Mouse (Mus musculus): ENCODE data around the gene Fam219a.

Fam219a gene

DNA sequence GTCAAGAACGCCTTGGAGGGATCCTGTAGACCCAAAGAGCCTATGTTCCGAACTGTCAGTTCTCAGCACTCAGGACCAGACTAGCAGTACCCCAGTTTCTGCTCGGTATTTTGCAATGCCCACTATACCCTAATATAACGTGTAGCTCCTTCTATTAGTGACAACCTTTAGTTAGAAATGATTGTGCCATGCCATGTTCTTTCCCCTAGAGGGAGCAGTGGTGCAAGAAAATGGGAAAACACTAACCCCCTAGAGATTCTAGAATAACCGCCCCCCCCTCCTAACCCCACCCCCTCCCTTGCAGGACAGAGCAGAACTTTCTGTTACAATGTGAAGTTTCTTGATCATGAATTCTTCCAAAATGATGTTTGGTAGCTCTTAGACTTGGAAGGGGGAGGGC is 65.0 kb downstream of the Fam219a start:
- DNase-seq (ENCODE audit: low spot score): no peak

DNA sequence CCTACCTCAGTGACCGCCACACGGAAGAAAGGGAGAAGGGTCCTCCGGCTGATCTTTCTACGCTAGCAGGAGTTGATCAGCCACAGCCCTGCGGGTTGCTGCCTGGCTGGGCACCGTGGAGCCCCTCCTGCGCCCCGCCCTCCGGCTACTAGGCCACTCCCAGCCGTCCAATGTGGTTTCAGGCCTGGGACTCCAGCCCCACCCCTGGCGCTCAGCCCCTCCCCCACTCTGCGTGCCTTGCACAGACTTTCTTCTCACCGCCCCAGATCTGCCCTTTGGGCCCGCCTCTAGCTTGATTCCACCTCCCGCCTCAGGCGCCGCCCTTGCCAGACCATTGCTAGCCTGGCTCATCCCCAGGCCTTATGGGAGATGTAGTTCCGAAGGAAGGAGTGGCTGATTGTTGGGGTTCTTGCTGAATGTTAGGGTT is 66.3 kb downstream of the Fam219a start, which contains the start of gene AI464131:
TSS of gene AI464131 (minus strand) at position 91 of the 427 bp plus-strand sequence.
- DNase-seq (ENCODE audit: low spot score): peak; percentile 96

DNA sequence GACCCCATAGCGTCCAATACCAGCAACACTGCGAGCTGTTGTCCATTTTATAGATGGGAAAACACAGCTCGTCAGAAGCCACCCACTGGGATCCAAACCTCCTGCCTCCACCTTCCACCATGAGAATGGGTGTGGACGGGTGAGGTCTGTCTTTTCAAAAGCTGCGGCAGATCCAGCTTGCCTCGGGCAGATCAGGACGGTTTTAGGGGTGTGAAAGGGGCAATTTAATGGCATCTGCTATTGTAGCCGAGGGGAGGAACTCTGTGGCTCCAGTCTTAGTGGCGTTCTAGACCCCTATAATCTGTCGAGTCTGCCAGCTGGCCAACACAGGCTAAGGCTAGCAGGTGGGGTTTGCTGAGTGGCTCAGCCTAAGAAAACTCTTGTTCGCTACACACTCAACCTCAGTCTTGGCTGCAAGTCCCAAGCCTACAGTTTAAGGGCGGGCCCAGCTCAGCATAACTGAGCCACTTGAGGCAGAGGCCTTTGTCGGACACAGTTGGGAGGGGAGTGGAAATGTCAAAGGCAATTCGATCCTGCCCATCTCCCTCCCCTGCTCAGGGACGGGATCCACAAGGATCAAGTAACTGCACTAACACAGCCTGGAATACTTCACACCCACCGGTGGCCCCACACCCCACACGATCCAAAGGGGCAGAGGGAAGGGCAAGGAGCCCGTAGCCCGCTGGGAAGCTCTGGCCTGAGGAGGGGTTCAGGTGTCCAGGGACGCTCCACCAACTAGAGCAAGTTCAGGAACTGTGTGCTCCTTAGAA is 67.0 kb downstream of the Fam219a start:
- DNase-seq (ENCODE audit: low spot score): peak; percentile 57

DNA sequence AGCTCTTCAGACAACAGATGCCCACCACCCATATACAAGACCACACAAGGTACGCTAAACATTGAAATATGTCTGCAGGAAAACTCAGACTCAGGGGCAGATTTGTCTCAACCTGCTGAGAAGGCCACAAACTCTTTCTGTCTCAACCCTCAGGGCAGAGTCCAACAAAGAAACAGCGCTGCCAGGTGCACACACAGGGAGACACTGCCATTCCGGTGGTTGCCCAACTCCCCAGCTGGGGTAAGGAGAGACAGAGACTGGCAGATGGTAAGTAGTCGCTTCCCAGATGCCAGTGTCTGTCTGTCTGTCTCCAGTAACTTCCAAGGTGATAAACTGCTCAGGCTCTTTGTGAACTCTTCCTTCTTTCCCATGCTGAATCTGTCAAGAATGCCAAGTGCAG is 68.6 kb downstream of the Fam219a start:
- no peak for DNase-seq (ENCODE audit: low spot score)

DNA sequence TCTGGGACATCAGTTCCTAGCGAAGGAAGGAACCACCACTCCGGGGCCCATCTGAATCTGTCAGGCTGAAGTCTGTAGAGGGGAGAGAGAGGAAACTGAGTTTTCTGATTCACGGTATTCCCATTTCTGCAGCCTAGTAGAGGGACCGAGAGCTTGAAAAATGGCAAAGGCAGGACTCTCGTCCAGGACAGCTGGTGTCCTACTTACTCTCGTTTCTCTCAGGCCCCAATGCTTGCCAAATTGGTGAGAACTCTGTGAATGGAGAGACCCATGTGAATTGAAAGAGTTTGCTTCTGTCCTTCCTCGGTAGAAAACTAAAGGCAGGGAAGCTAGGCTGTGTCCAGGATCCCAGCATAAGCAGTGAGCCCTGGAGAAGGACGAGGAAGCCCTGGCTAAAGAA is 69.7 kb downstream of the Fam219a start:
- no peak for DNase-seq (ENCODE audit: low spot score)

DNA sequence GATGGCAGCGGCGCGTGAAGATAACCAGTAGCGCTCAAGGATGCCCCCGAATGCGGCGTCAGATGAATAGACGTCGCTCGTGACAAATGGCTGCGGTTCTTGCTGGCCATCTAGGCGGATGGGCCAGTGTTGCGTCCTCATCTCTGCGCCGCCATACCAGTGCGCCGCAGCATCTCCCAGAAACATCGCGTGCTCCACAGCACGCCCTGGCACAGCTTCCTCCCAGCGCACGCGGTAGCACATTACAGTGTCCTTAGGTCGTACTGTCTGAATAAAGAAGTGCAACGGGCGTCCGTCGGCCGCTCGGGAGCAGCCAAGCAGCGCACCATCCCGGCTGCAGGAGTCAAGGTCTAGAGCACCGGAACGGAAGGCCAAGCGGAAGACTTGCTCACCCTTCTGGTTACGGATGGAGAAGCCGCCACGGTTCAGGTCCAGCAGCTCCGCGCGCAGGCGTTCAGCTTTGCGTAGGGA is 70.4 kb downstream of the Fam219a start:
- peak; percentile 65 for DNase-seq (ENCODE audit: low spot score)

GRCm38 (mm10) chr4:41497995-41498845 is 71.1 kb downstream of the Fam219a start:
- no peak for DNase-seq (ENCODE audit: low spot score)

- DNase-seq (ENCODE audit: low spot score): peak; percentile 43
These were observed 71.8 kb downstream of the Fam219a start for GRCm38 (mm10) chr4:41497579-41497978.

DNA sequence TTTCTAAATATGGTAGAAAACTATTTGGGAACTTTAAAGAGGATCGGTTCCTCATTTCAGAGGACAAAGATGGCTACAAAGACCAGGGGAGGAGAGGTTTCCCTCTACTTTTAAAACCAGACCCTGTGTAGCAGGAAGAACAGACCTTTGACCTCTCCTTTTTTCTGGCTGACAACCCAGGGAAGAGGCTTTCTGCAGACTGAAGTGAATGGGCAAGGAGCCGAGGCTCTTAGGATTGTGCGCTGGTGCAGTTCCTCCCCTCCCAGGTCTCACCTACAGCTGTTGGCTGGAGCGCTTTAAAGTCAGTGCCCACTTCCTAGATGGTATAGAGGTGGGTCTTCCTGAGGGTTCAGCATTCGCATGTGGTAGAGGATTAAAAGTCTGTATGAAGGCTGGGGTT is 72.3 kb downstream of the Fam219a start:
- no peak for DNase-seq (ENCODE audit: low spot score)

GRCm38 (mm10) chr4:41495850-41496249 is 73.5 kb downstream of the Fam219a start:
- DNase-seq (ENCODE audit: low spot score): no peak

DNA sequence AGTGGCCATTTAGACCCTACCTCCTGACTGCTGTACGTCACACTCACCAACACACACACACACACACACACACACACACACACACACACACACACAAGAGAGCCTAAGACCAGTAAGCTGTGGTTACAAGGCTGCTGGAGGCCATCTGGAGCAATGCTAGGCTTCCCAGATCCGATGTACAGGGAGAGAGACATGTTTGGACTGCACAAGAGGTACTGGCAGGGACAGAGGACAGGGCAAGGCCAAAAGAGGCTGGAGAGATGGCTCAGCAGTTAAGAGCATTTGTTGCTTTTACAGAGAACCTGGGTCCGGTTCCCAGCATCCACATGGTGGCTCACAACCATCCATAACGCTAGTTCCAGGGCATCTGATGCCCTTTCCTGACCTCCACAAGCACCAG is 74.3 kb downstream of the Fam219a start:
- DNase-seq (ENCODE audit: low spot score): no peak

DNA sequence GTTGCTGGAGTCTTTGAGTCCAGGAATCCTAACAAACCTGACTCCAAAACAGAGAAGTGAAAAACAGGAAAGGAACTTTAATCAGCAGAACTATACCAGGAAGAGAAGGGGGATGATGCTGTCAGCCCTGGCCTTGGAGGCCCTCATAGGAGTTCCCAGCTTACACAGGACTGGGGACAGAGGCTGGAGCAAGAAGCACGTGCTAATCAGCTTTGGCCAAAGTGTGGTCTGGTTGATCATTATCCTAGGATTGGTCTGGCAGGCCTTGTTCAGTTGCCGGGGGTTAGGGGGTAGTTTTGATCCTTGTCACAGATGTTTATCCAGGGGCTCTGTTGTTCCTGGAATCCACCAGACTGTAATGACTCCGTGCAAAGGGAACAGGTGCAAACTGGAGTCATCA is 75.0 kb downstream of the Fam219a start:
- no peak for DNase-seq (ENCODE audit: low spot score)

- no peak for DNase-seq (ENCODE audit: low spot score)
These were observed 75.7 kb downstream of the Fam219a start for GRCm38 (mm10) chr4:41493464-41494116.

GRCm38 (mm10) chr4:41492951-41493350 is 76.4 kb downstream of the Fam219a start:
- no peak for DNase-seq (ENCODE audit: low spot score)

GRCm38 (mm10) chr4:41481601-41482017 is 87.7 kb downstream of the Fam219a start:
- DNase-seq (ENCODE audit: low spot score): no peak

DNA sequence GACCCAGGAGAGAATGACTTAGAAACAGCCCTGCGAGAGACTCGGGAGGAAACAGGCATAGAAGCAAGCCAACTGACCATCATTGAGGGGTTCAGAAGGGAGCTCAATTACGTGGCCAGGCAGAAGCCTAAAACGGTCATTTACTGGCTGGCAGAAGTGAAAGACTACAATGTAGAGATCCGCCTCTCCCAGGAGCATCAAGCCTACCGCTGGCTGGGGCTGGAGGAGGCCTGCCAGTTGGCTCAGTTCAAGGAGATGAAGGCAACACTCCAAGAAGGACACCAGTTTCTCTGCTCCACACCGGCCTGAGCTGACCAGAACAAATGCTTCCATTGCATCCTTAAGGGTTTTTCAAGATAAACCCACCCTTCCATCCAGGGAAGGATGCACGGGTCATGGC is 89.1 kb downstream of the Fam219a start:
- DNase-seq (ENCODE audit: low spot score): no peak

- no peak for DNase-seq (ENCODE audit: low spot score)
These were observed 89.9 kb downstream of the Fam219a start for GRCm38 (mm10) chr4:41479456-41479804.

GRCm38 (mm10) chr4:41478751-41479455 is 90.4 kb downstream of the Fam219a start:
- DNase-seq (ENCODE audit: low spot score): no peak

- no peak for DNase-seq (ENCODE audit: low spot score)
These were observed 91.6 kb downstream of the Fam219a start for GRCm38 (mm10) chr4:41477648-41478160.

- DNase-seq (ENCODE audit: low spot score): no peak
These were observed 98.0 kb downstream of the Fam219a start for GRCm38 (mm10) chr4:41471384-41471689.

DNA sequence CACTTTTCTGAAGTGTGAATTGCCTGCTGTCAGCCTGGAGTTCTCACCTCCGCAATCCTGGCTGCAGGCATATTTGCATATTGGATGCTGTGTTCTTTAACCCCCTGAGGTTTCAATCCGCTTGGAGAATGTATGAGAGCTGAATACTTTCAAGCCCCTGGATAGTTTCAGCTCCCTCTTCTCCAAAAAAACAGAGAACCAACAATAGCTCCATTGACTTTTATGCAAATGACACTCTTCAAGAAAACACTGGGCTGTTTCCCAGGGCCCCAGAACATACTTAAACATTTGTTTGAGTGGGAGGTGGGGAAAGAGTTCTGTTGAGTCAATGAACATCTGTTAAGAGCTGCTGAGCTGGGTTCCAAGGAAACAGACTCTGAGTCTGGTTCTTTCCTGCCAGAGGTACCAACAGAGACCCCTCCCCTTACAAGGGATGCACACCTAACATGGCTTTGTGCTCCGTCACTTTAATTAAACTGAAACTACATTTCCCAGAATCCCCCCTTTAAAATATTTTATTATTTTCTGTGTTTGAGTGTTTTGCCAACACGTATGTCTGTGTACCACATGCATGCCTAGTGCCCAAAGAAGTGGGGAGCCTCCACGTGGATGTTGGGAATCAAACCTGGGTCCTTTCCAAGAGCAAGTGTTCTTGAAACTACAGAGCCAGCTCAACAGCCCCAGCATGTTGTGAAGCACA is 98.5 kb downstream of the Fam219a start:
- no peak for DNase-seq (ENCODE audit: low spot score)
